Mouse (Mus musculus) neutrophil, adult 83 days (primary cell): ENCODE results near the gene Olfr403. TPM values are rescaled to one million over a fixed set of nuclear protein-coding genes. Genes with fewer than 3 reads are reported as not detected.

Experiments
- total RNA-seq, 2 experiments: library from RNA; stranded (reverse); gene quantifications; one replicate each; pipeline ENCODE4 v1.2.4; 2023

Olfr403 gene
- not detected for total RNA-seq

DNA sequence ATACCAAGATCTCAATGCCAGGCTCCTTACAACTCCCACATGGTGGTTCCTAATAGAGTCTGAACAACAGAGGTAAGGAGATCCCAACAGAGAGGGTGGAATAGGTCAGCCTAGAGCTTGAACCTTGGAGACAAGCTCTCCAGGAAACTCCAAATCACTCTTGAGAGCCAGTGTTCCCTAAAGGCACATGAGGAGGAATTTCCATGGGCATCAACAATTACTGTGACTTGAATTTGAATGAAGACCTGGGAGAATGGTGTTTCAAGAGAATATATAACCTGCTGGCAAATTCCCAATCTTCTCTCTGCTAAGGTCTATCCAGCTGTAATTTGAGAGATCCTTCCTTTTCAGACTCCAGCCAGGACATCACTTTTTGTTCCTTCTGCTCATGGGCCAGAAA lies at the start of gene Olfr403:
Olfr403 (plus strand) TSS at position 301 of the 400 bp plus-strand sequence.

GRCm38 (mm10) chr11:74153229-74153628 lies 32.8 kb upstream of the Olfr403 start, which contains the start of gene Olfr402:
Gene Olfr402 (plus strand): TSS chr11:74153529.

GRCm38 (mm10) chr11:74211279-74211678 lies 25.2 kb downstream of the Olfr403 start, which contains the start of gene Olfr43:
Gene Olfr43 (minus strand): TSS chr11:74211379.

Other genes with a start within 250 kb of the Olfr403 start
- gene Olfr23, start 249.6 kb upstream of the Olfr403 start, total RNA-seq, result not detected
- not detected for gene Olfr397, start 225.4 kb upstream of the Olfr403 start, total RNA-seq
- not detected for gene Olfr398, start 195.8 kb upstream of the Olfr403 start, total RNA-seq
- not detected for gene Olfr139, start 129.7 kb upstream of the Olfr403 start, total RNA-seq
- not detected for gene Olfr399, start 129.6 kb upstream of the Olfr403 start, total RNA-seq
- gene Zfp616, start 116.3 kb upstream of the Olfr403 start, total RNA-seq, result not detected
- gene Olfr401, start 72.5 kb upstream of the Olfr403 start, total RNA-seq, result not detected
- not detected for gene Olfr402, start 32.7 kb upstream of the Olfr403 start, total RNA-seq
- gene Olfr43, start 25.1 kb downstream of the Olfr403 start, total RNA-seq, result not detected
- not detected for gene Olfr406, start 73.6 kb downstream of the Olfr403 start, total RNA-seq
- gene Olfr59, start 97.5 kb downstream of the Olfr403 start, total RNA-seq, result not detected
- gene Olfr410, start 151.8 kb downstream of the Olfr403 start, total RNA-seq, result not detected
- not detected for gene Olfr411, start 166.4 kb downstream of the Olfr403 start, total RNA-seq
- gene Olfr412, start 175.8 kb downstream of the Olfr403 start, total RNA-seq, result not detected